Mouse (Mus musculus): Measurements from ENCODE around the gene Pkd1l1.

GRCm38 (mm10) chr11:8821403-8821802, 151.7 kb downstream of the Pkd1l1 start:
- no peak for TF ChIP-seq CTCF (IDR thresholded peaks at IDR 0.05; ENCODE audit: borderline replicate concordance, insufficient read depth, low read depth, low read length)
- no peak for TF ChIP-seq POLR2A (IDR thresholded peaks at IDR 0.05; ENCODE audit: borderline replicate concordance, insufficient read depth, low read length)

All from cerebellum, adult 2 months (tissue).